21 mouse cellular contexts compared by ENCODE assay signal in the genomic region with DNA sequence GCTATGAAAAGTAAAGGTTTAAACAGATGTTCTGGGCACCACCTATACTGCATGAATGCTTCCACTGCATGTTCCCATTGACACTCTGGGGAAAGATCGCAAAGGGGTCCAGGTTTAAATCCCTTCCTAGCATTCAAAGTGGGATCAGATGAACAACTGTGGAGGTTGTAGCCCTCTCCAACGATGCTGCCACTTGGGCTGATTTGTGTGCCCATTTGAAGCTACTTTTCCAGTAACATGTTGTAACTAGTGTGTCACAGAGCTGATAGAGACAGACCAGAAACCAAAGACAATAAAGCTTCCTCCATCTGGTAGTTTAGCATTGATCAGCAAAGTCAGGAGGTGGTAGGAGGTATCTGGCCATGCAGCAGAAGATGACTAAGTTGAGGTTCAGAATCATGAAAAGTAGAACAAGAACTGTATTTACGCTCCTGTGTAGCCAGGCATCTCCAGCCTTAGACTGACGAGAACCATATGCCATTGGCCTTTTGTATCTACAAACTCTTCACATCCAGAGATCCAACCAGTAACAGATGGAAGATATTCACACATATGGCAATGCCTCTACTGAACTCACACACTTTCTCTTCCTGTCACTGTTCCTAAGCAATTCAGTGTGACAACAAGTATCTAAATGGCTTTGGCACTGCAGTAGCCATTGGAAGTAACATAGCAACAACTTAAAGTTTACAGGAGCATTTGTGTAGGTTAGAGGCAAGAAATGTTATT.
DNase-seq lines count a peak whose midpoint lies in the region; ATAC-seq lines count a peak whose summit lies in the region.
"Had no signal": no experiment of that assay in that cellular context is flagged by ENCODE, and none has a peak within 500 bp of the region (broad histone marks: within the 10 kb centered on the region; RNA-seq: fewer than 3 reads in every experiment).

No protein-coding gene starts in this region.

- H3K9me3 ChIP-seq in forebrain, embryonic 15.5 days, result no peaks in the 10 kb centered on the region
- H3K9me3 ChIP-seq in forebrain, embryonic 10.5 days, result no peaks in the 10 kb centered on the region
- H3K9me3 ChIP-seq in heart, embryonic 13.5 days, result no peaks in the 10 kb centered on the region
- H3K9me3 ChIP-seq in lung, embryonic 16.5 days (ENCODE audit: control insufficient read depth, low read length), result no peaks in the 10 kb centered on the region
- H3K9me3 ChIP-seq: midbrain, embryonic 13.5 days; neural tube, embryonic 13.5 days had no signal

- DNase-seq in forebrain, embryonic 10.5 days (ENCODE audit: extremely low spot score, low spot score), result no peak
- no peak for DNase-seq in heart, adult 8-10 months (ENCODE audit: low spot score)
- no peak for DNase-seq in lung, postnatal 25 days (ENCODE audit: low spot score)
- peak; percentile 45 for DNase-seq in layer of hippocampus, adult 9-11 months
- no peak for DNase-seq in ovary, postnatal 10 days (ENCODE audit: low spot score)
- DNase-seq: adrenal gland, adult 8-10 months; cerebellum, adult 11-12 months; cerebellum, postnatal 25 days; embryo, embryonic 11 days; heart, adult 18-20 months; kidney, adult 11 months; liver, postnatal 0 days; right cerebral cortex, postnatal 14 days; thymus, adult 2 months had no signal

- H3K36me3 ChIP-seq in forebrain, embryonic 15.5 days, result no peaks in the 10 kb centered on the region
- H3K36me3 ChIP-seq in forebrain, embryonic 10.5 days (replicated peaks), result no peaks in the 10 kb centered on the region
- H3K36me3 ChIP-seq in heart, embryonic 13.5 days, result no peaks in the 10 kb centered on the region
- H3K36me3 ChIP-seq in lung, embryonic 16.5 days (ENCODE audit: control insufficient read depth, insufficient read depth, low read length), result no peaks in the 10 kb centered on the region
- H3K36me3 ChIP-seq: midbrain, embryonic 13.5 days; neural tube, embryonic 13.5 days had no signal

- no peak overlapping the region for H3K4me2 ChIP-seq in forebrain, embryonic 15.5 days (replicated peaks)
- no peak overlapping the region for H3K4me2 ChIP-seq in heart, embryonic 13.5 days
- 0 out of 2 replicates have a peak overlapping the region, but pooled peaks have one; percentile 12 for H3K4me2 ChIP-seq in lung, embryonic 16.5 days (ENCODE audit: low read depth, low read length)
- H3K4me2 ChIP-seq: midbrain, embryonic 13.5 days; neural tube, embryonic 13.5 days had no signal

- no peaks in the 10 kb centered on the region for H3K4me1 ChIP-seq in forebrain, embryonic 15.5 days
- H3K4me1 ChIP-seq in forebrain, embryonic 10.5 days, result peaks cover 27% of the 10 kb centered on the region
- H3K4me1 ChIP-seq in heart, embryonic 13.5 days, result peaks cover 52% of the 10 kb centered on the region
- H3K4me1 ChIP-seq in lung, embryonic 16.5 days (replicated peaks; ENCODE audit: control insufficient read depth, insufficient read depth, low read length), result peaks cover 40% of the 10 kb centered on the region
- H3K4me1 ChIP-seq: neural tube, embryonic 13.5 days had no signal

- 82% methylated on average over 4 of the region's 4 CpGs for WGBS in forebrain, embryonic 15.5 days
- WGBS in forebrain, embryonic 10.5 days, result 90% methylated on average over 4 of the region's 4 CpGs
- WGBS in heart, embryonic 13.5 days, result 70% methylated on average over 4 of the region's 4 CpGs
- 75% methylated on average over 4 of the region's 4 CpGs for WGBS in lung, embryonic 16.5 days

- H3K4me3 ChIP-seq in forebrain, embryonic 15.5 days, result no peak overlapping the region
- no peak overlapping the region for H3K4me3 ChIP-seq in forebrain, embryonic 10.5 days
- H3K4me3 ChIP-seq in heart, embryonic 13.5 days, result no peak overlapping the region
- H3K4me3 ChIP-seq in lung, embryonic 16.5 days (ENCODE audit: low read length), result no peak overlapping the region
- H3K4me3 ChIP-seq: midbrain, embryonic 13.5 days; neural tube, embryonic 13.5 days had no signal

- no peak overlapping the region for H3K9ac ChIP-seq in forebrain, embryonic 15.5 days (replicated peaks)
- H3K9ac ChIP-seq in heart, embryonic 13.5 days, result no peak overlapping the region
- H3K9ac ChIP-seq in lung, embryonic 16.5 days (ENCODE audit: low read length), result no peak overlapping the region
- H3K9ac ChIP-seq: liver, postnatal 0 days; midbrain, embryonic 13.5 days; neural tube, embryonic 13.5 days had no signal

- H3K27me3 ChIP-seq in forebrain, embryonic 15.5 days, result no peaks in the 10 kb centered on the region
- H3K27me3 ChIP-seq in forebrain, embryonic 10.5 days (ENCODE audit: poor library complexity, severe bottlenecking), result no peaks in the 10 kb centered on the region
- no peaks in the 10 kb centered on the region for H3K27me3 ChIP-seq in heart, embryonic 13.5 days (replicated peaks)
- no peaks in the 10 kb centered on the region for H3K27me3 ChIP-seq in lung, embryonic 16.5 days (ENCODE audit: control insufficient read depth, insufficient read depth, low read depth, low read length)
- H3K27me3 ChIP-seq: midbrain, embryonic 13.5 days had no signal

- peak; percentile 48; the same call in 1 of the 2 replicates for ATAC-seq in forebrain, embryonic 15.5 days (replicated peaks)
- ATAC-seq in heart, embryonic 13.5 days (ENCODE audit: extremely low read depth, insufficient number of reproducible peaks, low FRiP score, low TSS enrichment), result no peak
- peak; percentile 39; the same call in 1 of the 2 replicates for ATAC-seq in lung, embryonic 16.5 days (ENCODE audit: low read depth)
- ATAC-seq: CD4-positive, CD25-positive, alpha-beta regulatory T cell, adult 4 months; liver, postnatal 0 days; midbrain, embryonic 13.5 days; Patski had no signal

- H3K27ac ChIP-seq in forebrain, embryonic 15.5 days (replicated peaks), result no peak overlapping the region
- no peak overlapping the region for H3K27ac ChIP-seq in forebrain, embryonic 10.5 days
- H3K27ac ChIP-seq in heart, embryonic 13.5 days (replicated peaks), result 0 out of 2 replicates have a peak overlapping the region, but pooled peaks have one; percentile 32
- peak overlapping the region; percentile 24; the same call in 1 of the 2 replicates for H3K27ac ChIP-seq in lung, embryonic 16.5 days (ENCODE audit: low read length)
- H3K27ac ChIP-seq: midbrain, embryonic 13.5 days; neural tube, embryonic 13.5 days had no signal

Comparison
In these comparisons a context has a peak if more than half of its experiments do, and no peak if none do; other contexts are left out.
1. H3K27ac ChIP-seq: peak in heart, embryonic 13.5 days (single experiment) and lung, embryonic 16.5 days (single experiment); none in forebrain, embryonic 15.5 days (single experiment) and forebrain, embryonic 10.5 days (single experiment).